Mouse (Mus musculus) liver, adult 2 months (tissue): ENCODE data around the gene Wbp2.

Experiments
- CTCF ChIP-seq: fragments of 200-500 bp; IDR thresholded peaks from 2 replicates; pipeline ENCODE4 v1.5.1; 2011; ENCODE audit warnings: low read depth, low read length, control low read depth
- POLR2A ChIP-seq: fragments of 200-500 bp; IDR thresholded peaks from 2 replicates; pipeline ENCODE4 v1.6.1; 2011; ENCODE audit warnings: low read length, control low read depth; ENCODE audit not compliant: insufficient read depth; ENCODE audit errors: extremely low read depth

DNA sequence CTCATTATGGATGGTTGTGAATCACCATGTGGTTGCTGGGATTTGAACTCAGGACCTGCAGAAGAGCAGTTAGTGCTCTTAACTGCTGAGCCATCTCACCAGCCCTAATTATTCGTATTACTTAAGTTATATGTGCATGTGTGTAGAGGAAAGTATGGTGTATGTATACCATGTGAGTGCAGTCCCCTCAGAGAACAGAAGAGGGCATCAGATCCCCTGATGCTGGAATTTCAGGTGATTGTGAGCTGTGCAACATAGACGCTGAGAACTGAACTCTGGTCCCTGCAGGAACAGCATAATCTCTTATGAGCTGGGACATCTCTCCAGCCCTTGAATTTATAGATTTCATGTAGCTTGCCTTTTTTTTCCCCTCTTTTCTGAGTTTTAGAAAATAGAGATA is 45.0 kb downstream of the Wbp2 start:
- TF ChIP-seq CTCF = no peak
- TF ChIP-seq POLR2A = no peak
